Mouse (Mus musculus) bone marrow macrophage, adult 2 months (primary cell): ENCODE results near the gene Frem2.

Experiments used
- CTCF ChIP-seq: IDR thresholded peaks from 2 replicates; pipeline ENCODE4 v1.5.1; 2012; ENCODE audit warnings: low read depth, mild to moderate bottlenecking, low read length, moderate library complexity
- POLR2A ChIP-seq: IDR thresholded peaks from 2 replicates; pipeline ENCODE4 v1.6.1; 2012; ENCODE audit warnings: mild to moderate bottlenecking, low read depth, low read length, borderline replicate concordance

- no peak for TF ChIP-seq CTCF
- no peak for TF ChIP-seq POLR2A
Observed at GRCm38 (mm10) chr3:53580596-53581254, 76.4 kb downstream of the Frem2 start.
